Mouse (Mus musculus) right cerebral cortex, adult 18-20 months (tissue): Measurements from ENCODE around the gene Pou6f2.

Experiments
- DNase-seq: peaks from one replicate; pipeline ENCODE4 v3.0.0; 2022; ENCODE audit warnings: mixed read lengths

Pou6f2 gene

GRCm38 (mm10) chr13:18397586-18397985 is at the start of gene Pou6f2:
Gene Pou6f2 (minus strand): TSS chr13:18397686.
- no peak for DNase-seq

- no peak for DNase-seq
Observed at GRCm38 (mm10) chr13:18439858-18440257, 42.4 kb upstream of the Pou6f2 start.

- DNase-seq = no peak
Observed at GRCm38 (mm10) chr13:18387673-18388072, 9.8 kb downstream of the Pou6f2 start.

- DNase-seq = no peak
Observed at GRCm38 (mm10) chr13:18363373-18363772, 34.1 kb downstream of the Pou6f2 start.

- DNase-seq = no peak
Observed at GRCm38 (mm10) chr13:18344580-18345333, 52.7 kb downstream of the Pou6f2 start.

- DNase-seq = peak; percentile 24
Observed at GRCm38 (mm10) chr13:18338910-18339501, 58.5 kb downstream of the Pou6f2 start.

GRCm38 (mm10) chr13:18338022-18338421 is 59.5 kb downstream of the Pou6f2 start:
- peak; percentile 31 for DNase-seq

- no peak for DNase-seq
Observed at GRCm38 (mm10) chr13:18334035-18334434, 63.5 kb downstream of the Pou6f2 start.

GRCm38 (mm10) chr13:18332596-18332995 is 64.9 kb downstream of the Pou6f2 start:
- DNase-seq = no peak

- DNase-seq = no peak
Observed at GRCm38 (mm10) chr13:18323980-18324678, 73.4 kb downstream of the Pou6f2 start.

GRCm38 (mm10) chr13:18323407-18323806 is 74.1 kb downstream of the Pou6f2 start:
- no peak for DNase-seq

- DNase-seq = no peak
Observed at GRCm38 (mm10) chr13:18312613-18313012, 84.9 kb downstream of the Pou6f2 start.

- DNase-seq = no peak
Observed at GRCm38 (mm10) chr13:18309024-18309423, 88.5 kb downstream of the Pou6f2 start.

GRCm38 (mm10) chr13:18306506-18307145 is 90.9 kb downstream of the Pou6f2 start:
- no peak for DNase-seq

- DNase-seq = no peak
Observed at GRCm38 (mm10) chr13:18299966-18300365, 97.5 kb downstream of the Pou6f2 start.

GRCm38 (mm10) chr13:18293438-18293837 is 104.0 kb downstream of the Pou6f2 start:
- DNase-seq = no peak

GRCm38 (mm10) chr13:18290253-18290914 is 107.1 kb downstream of the Pou6f2 start:
- DNase-seq = no peak

GRCm38 (mm10) chr13:18287536-18287935 is 110.0 kb downstream of the Pou6f2 start:
- DNase-seq = no peak

- DNase-seq = no peak
Observed at GRCm38 (mm10) chr13:18282361-18282982, 115.0 kb downstream of the Pou6f2 start.

GRCm38 (mm10) chr13:18281084-18281483 is 116.4 kb downstream of the Pou6f2 start:
- DNase-seq = peak; percentile 28

GRCm38 (mm10) chr13:18253131-18253530 is 144.4 kb downstream of the Pou6f2 start:
- DNase-seq = no peak

- peak; percentile 14 for DNase-seq
Observed at GRCm38 (mm10) chr13:18218566-18219234, 178.8 kb downstream of the Pou6f2 start.
